Mouse (Mus musculus) gastrocnemius, postnatal 4 days (tissue): Measurements from ENCODE around the gene Mn1. TPM values are rescaled to one million over a fixed set of nuclear protein-coding genes. Genes with fewer than 3 reads are reported as not detected.

Source experiments
- DNase-seq, 2 experiments: peaks; one replicate each; pipeline ENCODE4 v3.0.0; 2021 to 2022; ENCODE audit warnings: low spot score in 2 of 2, mixed read lengths in 2 of 2
- total RNA-seq, 2 experiments: library from RNA; stranded (reverse); gene quantifications; 2 replicates each; pipeline ENCODE4 v1.2.3; 2021

The Mn1 gene
- total RNA-seq, 2 experiments from 2014 or later, result 24.4 to 27.4 TPM

- DNase-seq, result no peak
Measured at GRCm38 (mm10) chr5:111473425-111473824, 56.3 kb downstream of the Mn1 start.

DNA sequence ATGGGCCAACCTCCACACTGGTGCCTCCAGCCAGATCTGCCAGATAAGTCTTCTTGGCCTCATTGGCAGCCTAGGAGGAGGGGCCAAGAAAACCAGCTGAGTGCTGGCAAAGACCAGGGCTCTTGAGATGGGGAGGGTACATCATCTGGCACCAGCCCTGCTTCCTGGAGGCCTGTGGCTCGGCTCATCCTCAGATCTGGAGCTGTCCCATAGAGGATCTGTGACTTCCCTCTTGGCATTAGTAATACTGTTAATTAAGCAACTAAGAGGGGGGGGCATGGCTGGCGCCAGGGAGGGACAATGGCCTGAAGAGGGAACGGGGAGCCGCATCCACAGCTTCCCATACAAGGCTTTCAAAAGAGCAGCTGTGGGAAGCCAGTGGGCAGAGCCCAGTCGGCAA lies 58.6 kb downstream of the Mn1 start:
- no peak for DNase-seq

DNA sequence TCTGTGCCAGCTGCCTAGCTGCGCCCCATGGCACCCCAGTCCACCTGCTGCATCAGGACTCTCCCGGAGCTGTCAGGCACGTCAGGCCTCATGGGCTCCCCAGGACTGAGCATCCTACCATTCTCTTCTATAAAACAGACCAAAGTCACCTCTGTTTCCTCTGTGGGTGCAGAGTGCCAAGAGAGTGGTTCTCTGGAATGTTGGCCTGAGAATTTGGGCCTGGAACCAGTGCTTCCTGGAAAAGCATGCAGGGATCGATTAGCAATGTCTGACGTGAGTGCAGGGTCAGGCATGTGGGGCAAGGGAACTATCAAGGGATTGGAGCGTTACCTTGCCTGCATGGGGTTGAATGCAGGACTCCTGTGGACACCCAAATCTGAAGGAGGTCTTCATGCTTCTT lies 59.0 kb downstream of the Mn1 start:
- no peak for DNase-seq

DNA sequence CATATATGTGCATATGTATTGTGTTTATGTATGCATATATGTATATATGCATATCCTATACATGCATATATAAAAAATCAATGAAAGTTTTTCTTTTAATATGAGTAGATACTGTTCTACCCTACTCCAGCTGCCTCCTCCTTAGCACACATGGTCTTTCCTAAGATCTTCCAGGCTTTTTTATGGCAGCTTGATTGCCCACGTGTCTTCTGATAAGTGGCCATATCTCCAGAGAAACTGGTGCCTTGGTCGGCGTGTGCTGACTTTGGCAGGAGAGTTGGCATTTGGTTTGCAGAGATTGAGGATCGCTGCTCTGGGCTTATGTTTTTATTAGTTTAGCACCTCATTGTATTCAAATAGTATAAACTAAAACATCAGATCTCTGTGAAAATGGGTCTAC lies 68.7 kb downstream of the Mn1 start:
- DNase-seq, result no peak

GRCm38 (mm10) chr5:111489022-111489616 lies 72.0 kb downstream of the Mn1 start:
- DNase-seq, result no peak

DNA sequence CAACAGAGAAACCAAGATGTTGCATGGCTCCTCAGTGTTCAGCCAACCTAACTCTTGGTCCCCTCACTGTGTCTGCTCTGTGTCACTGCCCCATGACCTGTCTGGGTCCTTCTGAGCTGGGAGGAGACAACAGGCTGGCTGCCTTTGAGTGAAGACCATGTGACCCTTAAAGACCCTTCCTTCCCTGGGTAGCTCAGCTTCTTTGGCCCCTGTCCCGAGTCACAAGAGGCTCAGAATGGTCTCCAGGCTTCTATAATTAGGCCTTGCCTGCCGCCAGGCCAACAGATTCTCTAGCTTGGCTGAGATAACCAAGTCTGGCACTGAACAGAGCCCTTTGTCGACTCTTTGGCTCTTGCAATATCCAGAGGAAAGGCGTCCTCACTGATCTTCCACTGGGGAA lies 73.4 kb downstream of the Mn1 start:
- DNase-seq, result no peak

- DNase-seq, result no peak
Measured at GRCm38 (mm10) chr5:111491485-111491884, 74.3 kb downstream of the Mn1 start.

GRCm38 (mm10) chr5:111500036-111500435 lies 82.9 kb downstream of the Mn1 start:
- no peak for DNase-seq

- no peak for DNase-seq
Measured at GRCm38 (mm10) chr5:111501691-111502441, 84.7 kb downstream of the Mn1 start.

- no peak for DNase-seq
Measured at GRCm38 (mm10) chr5:111505241-111505640, 88.1 kb downstream of the Mn1 start.

- no peak for DNase-seq
Measured at GRCm38 (mm10) chr5:111505824-111506223, 88.7 kb downstream of the Mn1 start.

- no peak for DNase-seq
Measured at GRCm38 (mm10) chr5:111506410-111506809, 89.2 kb downstream of the Mn1 start.

Other genes starting within 250 kb of the Mn1 start
- gene Pitpnb, start 86.6 kb upstream of the Mn1 start, total RNA-seq, result 10 to 100 TPM; 50.1 to 53.1 TPM